Mouse (Mus musculus): Measurements from ENCODE around the gene Ppp3cb. TPM values are rescaled to one million over a fixed set of nuclear protein-coding genes. Genes with fewer than 3 reads are reported as not detected.
"Not testable (repeated sequence)": the region's sequence is repeated elsewhere in the genome, so short reads cannot be mapped to it uniquely, and the experiment has no call there.

The Ppp3cb gene
- 10 to 100 TPM; 66.2 to 94.4 (median 73.4) TPM for total RNA-seq (2022)

DNA sequence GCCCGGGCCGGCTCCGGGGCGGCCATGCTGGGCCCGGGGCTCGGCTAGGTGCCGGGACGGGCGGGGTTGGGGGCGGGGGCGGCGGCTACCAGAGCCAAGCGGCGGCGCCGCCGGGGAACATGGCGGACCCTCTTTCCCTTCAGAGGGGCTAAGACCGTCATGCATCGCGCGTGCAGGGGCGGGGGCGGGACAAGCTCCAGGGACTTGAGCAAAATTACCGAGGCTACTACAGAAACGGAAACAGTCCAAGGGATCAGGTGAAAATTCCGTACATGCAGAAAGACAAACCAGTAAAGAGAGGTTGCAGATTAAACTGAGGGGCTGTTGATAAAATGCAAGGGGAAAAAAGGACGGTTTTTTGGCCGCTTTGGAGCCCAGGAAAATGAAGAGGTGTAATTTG lies at the start of gene Ppp3cb:
Gene Ppp3cb, minus strand, starts transcription at position 159 of the 400 bp plus-strand sequence.
- DNase-seq, result peak; percentile 67

DNA sequence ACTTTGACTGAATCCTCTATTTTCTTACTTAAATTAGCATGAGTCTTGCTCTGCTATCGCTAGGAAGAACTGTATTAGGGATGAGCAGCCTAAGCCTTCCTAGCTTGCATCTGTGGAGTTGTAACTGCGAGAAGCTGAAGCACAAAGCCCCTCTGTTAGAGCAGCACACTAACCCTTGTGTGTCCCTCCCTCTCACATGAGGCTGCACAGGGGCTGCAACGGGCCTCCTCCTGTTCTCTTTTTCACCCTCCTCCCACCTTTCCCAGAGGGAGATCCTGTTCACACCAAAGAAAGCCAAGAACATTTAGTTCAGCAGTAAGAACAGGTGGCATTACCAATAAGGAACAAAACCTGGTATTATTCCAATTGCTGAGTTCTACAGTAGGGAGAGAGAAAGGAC lies 49.4 kb upstream of the Ppp3cb start:
- DNase-seq, result no peak

DNA sequence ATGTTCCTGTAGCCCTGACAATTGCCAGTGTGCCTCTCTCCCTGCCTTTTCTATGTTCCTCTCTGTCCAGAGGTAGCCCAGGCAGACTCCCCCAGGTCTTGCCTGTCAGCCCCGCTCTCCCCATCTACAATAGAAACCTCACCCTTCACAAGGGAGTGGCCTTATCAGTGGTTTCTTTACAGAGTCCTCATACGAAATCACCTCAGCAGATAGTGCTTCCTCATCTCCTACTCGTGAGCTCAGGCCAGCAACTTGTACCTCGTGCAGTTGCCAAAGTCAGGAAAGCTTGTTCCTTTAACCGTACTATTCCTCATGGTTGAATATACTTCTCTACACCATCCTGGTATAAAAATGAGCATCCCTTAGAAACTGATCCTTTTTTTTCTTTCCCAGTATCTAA lies 41.1 kb upstream of the Ppp3cb start:
- no peak for DNase-seq

DNA sequence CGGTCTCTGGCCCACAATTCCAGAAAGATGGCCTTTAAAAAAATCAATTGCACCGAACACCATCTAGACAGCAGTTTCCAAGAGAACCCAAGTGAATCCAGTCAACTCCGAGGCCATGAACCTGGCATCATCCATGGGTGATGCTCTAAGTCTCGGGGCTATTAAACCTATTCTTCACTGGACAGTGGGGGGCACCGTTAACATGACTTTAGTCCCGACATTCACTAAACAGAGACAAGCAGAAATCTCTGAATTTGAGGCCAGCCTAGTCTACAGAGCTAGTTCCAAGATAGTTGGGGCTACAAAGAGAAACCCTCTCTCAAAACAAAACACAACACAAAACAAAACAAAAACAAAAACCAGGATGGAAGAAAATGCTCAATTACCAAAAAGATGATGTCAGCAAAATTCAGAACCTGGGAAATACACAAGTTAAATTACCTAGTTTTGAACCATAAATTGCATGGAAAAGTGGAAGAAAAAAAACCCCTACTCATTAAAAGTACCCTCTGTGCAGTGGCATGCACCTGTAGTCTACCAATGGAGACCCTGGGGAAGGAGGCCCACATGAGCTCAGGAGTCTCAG lies 32.5 kb upstream of the Ppp3cb start:
- DNase-seq, result no peak

DNA sequence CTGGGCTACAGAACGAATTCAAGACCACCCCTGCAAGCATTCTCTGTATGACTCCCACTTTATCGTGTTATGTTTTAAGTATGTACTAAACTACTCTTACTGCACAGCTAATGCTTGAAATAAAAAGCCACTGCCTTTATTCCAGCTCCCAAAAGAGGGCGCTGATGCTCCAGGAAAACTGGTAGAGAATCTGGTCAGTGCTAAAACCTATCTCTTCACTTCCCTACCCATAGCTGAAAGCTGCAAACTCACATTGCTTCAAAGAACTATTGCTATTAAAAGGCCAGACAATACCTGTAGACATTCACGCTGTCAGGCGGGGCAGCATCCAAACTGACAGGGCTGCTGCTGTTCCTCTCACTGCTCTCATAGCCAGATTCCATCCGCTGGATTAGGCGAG lies 29.8 kb upstream of the Ppp3cb start:
- DNase-seq, result peak; percentile 53

DNA sequence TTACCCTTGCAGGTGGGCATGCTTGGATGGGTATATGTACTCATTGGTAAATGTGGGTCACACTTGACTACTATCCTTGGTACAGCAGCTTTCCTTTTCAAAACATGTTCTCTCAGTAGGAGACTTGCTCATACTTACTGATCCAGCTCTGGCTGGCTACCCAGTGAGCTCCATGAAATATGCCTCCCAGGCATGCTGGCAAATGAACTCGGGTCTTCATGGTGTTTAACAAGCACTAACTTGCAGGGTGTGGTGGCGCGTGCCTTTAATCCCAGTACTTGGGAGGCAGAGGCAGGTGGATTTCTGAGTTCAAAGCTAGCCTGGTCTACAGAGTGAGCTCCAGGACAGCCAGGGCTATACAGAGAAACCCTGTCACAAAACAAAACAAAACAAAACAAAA lies 26.8 kb upstream of the Ppp3cb start:
- DNase-seq, result not testable (repeated sequence)

DNA sequence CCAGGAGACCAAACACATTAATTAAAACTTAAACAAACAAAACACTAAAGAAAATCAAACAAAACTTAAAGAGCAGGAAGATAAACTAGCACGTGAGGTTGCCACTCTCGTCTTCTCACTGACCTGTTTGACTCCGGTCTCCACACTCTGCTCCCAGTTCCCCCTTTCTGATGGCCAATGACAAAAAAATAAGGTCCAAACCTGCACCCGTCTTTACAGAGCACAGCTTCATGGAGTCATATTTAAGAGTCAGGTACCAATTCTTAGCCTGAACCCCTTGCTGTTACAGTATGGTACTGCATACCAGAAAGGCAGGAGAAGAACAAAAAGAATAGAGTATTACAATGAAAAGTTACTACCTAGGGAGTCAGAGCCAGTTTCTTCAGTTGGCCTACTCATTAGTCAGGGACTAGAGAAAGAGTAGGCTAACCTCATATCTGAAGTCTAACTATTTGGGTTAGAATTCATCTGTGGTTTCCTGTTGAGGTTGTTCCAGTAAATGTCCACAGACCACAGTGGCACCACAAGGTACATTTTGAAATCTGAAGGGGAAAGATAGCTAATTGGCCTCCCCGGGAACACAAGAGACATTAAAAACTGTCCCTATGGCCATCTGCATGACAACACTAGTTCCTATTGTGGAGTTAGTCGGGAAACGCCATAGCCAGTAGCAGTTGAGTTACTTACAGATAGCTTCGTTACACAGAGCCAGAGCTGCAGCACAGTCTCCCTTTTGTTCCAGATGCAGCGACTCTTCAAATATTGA lies 19.1 kb upstream of the Ppp3cb start:
- DNase-seq, result no peak

DNA sequence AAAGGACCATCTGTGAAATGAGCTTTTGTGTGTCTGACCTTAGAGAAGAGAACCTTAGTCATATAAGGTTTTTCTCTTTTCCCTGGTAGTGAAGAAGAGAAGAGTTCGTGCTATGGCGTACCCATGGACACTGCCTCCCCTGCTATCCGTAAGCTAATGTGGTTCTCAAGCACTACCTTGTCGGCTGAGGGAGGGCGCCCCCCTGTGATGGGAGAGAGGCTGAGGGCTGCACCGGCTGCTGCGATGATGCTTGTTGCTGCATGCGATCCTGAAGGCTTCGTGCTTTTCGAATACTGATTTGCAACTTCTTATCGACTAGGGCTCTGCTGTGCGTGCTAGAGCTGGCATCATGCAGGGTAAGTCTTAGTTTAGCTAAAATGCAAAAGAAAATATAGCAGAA lies 18.3 kb upstream of the Ppp3cb start:
- no peak for DNase-seq

DNA sequence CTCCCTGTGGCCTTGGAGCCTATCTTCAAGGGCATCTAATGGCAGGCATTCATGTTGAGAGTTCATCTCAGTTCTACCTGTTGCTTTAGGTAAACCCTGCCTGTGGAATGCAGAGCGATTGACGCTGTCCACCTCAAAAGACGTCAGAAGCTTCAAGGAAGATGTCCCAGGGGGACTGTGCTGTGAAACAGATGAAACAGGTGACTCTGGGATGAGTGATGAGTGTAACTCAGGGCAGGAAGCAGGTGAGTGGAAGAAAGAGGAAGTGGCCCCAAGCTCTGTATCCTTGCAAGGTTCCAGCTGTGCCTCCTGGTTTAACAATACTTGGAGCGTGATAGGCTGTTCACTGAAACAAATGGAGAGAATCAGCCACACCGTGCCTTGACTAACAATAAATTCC lies 15.5 kb upstream of the Ppp3cb start:
- no peak for DNase-seq

DNA sequence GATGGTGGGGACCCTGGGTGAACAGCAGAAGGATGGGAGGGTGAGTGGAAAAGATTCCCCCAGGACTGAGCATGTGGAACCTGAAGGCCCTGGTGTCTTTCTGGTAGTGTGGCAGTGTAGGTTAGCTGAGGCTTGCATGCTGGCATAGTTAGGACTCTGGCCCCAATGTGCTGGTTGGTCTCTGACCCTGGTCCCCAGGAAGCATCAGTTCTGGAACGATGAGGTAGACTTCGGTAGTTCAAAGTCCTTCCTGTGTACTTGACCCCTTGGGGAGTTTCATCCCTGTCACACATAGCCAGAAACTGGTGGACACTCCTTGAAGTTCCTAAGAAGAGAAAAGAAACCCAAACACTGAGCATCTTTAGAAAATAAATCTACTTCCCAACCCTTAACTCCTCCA lies 3.8 kb upstream of the Ppp3cb start:
- no peak for DNase-seq

DNA sequence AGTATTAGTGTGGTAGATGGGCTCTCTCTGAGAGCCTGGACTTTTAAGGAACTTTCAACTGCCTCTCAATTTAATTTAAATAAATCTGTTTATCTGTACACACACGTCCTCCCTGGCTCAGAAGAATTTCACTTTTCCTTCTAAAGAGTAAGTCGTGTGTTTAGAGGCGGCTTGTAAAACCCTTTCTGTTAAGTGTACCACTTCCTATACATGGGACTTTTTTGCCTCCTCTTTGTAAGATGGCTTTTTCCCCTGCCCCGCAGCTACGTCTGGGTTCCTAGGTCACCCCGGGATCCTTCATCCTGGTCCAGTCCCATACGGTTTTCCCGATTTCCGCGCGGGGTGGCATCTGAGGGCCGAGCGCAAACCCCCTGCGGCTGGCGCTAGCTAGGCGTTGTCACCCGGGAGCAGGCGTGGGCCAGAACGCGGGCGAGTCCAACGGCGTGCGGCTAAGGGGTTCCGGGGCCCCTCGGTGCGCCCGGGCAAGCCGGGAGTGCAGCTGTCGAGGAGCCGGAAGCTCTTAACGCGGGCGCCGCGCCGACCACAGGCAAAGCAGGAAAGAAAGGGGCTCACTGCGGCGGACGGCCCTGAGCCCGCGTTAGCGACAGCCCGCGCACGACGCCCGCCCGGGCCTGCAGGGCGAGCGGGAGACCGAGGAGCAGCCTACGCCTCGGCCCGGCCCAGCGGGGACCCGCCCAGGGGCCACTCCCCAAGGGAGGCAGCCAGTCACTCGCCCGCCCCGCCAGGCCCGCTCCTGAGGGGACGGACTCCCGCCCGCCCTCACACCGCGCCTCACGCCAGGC lies 643 bp downstream of the Ppp3cb start:
- DNase-seq, result peak; percentile 90

DNA sequence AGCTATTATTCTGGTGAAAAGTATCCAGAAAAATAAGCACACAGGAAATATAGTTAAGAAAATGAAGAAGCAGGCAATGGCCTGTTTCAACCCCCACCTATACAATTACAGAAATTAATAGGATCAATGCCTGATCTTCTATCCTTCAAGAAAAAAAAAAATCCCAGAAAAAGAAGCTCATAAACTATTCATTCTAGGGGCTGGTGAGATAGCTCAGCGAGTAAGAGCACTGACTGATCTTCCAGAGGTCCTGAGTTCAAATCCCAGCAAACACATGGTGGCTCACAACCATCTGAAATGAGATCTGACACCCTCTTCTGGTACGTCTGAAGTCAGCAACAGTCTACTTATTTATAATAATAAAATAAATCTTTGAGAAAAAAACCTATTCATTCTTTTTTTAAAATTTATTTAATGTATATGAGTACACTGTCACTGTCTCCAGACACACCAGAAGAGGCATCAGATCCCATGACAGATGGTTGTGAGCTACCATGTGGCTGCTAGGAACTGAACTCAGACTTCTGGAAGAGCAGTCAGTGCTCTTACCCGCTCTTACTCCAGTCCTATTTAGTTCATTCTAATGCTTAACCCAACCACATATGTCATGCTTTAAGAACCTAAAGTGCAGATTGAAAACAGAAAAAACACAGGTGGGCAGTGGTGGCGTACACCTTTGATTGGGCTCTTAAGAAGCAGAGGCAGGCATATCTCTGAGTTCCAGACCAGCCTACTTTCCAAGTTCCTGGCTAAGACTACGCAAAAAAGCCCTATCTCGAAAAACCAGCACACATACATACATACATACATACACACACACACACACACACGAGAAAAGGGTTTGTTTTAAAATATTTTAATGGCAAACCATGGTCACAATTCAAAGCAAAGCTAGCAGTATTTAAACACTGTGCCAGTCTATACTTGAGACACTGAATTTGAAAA lies 1.6 kb downstream of the Ppp3cb start:
- no peak for DNase-seq

DNA sequence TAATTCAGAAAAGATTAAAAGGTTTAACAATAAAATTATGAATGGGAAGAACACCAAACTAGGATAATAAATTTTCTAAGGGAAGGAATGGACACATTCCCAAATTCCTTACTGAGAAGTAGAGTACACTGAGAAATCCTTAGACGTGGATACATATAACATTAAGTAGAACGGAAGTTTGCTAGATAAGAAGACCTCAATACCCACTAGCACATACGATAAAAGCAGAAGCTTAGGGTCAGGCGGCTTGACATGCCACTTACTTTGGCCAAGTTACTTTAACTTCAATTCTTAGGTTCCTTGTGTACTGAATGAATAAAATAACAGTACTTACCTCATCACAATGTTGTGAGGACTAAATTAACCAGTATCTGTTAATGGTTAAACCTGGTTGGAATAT lies 16.7 kb downstream of the Ppp3cb start:
- no peak for DNase-seq

DNA sequence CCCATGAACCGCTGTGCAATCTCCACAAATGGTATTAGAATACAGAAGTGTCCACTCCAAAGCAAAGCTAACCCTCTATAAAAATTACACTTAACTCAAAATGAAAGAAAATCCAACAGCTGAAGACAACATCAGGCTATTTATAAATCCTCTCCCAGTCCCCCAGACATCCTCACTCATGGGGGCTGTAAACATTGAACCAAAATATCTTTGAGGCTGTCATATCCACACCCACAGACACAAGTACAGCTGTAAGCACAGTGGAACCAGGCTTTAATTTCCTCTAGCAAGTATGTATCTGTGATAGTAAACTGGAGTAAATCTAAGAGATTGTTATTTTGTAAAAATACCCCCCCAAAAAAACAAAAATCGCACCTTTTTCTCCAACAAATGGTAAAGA lies 26.2 kb downstream of the Ppp3cb start:
- no peak for DNase-seq

DNA sequence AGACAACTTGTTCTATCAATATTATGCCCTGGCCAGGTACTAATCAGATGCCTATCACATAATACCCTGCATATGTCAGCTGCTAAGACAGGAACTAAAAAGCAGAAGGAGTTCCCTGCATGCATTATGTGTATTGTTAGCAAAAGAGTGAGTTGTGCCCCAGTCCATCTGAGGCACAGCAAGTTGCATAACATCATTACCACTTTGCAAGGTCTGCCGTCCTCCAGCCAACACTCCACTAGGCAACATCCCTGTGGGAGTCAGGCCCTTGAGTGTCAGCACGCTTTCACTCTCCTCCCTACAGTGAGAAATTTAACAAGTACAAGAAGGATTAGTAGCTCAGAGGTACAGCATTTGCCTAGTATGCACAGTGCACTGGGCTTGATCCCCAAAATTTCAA lies 37.9 kb downstream of the Ppp3cb start:
- DNase-seq, result no peak

DNA sequence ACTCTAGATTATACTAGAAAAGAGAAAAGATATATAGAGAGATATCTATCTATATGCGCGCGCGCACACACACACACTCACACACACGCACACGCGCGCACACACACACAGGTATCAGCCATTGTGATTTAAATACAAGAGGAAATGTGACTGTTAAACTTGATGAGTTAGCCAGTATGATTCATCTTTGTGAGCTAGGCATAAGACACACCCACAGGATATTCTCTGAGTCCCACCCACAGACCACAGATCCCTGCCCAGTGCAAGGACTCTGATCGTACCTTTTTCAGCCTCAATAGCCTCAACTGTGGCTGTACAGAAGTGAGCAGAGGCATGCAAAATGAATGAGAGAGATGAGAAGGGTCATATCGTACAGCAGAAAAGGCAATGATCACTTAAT lies 43.4 kb downstream of the Ppp3cb start:
- DNase-seq, result no peak

DNA sequence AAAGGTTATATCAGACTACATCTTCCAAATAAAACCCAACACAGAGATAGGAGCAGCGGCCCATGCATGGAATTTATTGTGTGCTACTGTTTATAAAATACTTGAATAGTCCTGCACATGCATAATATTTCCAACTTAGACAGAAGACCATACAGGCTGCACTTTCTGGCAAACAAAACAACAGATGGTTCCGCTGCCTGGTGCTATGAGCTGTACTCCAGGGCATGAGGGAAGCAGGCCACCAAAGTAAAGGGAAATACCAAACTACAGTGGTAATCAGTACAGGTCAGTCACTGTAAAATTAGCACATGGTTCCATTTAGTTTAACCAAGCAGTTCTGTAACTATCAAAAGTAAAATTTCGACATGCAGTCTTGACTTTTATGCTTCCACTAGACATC lies 46.4 kb downstream of the Ppp3cb start:
- DNase-seq, result no peak

DNA sequence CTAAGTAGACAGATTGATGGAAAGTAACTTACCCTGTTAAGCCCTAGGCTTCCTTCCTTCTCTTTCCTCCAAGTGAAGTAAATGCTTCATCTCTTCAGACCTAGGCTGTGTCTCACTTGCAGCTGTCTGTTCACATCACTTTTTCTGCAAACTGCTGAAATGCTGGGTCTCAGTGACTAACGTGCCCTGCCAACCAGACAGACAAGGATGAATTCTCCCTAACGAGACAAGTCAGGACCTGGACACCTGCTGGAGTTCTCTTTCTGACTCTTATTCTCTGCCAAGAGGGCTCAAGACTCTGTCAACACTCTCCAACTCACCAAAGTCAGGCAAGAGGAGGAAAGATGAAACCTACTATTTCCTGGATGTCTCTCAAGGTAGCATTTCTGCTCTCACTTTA lies 49.8 kb downstream of the Ppp3cb start, which contains the start of gene Mss51:
Gene Mss51, minus strand, starts transcription at position 299 of the 400 bp plus-strand sequence.
- no peak for DNase-seq

DNA sequence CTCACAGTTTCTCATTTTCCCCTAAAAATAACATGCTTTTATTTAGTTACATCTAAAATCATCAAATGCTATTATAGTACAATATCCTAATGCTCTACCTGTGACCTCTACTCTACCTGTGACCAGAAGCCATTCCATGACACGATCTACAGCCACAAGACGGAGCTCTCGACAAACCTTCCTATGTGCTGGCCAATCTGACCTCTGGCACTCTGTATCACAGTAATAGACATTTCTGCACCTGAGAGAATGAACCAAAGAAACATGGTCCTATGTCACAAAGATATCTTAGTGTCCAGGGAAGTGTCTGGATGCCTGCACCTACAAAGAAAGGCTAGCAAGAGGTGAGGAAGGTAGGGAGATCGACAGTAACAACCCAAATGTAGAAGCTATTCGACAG lies 60.3 kb downstream of the Ppp3cb start:
- DNase-seq, result no peak

DNA sequence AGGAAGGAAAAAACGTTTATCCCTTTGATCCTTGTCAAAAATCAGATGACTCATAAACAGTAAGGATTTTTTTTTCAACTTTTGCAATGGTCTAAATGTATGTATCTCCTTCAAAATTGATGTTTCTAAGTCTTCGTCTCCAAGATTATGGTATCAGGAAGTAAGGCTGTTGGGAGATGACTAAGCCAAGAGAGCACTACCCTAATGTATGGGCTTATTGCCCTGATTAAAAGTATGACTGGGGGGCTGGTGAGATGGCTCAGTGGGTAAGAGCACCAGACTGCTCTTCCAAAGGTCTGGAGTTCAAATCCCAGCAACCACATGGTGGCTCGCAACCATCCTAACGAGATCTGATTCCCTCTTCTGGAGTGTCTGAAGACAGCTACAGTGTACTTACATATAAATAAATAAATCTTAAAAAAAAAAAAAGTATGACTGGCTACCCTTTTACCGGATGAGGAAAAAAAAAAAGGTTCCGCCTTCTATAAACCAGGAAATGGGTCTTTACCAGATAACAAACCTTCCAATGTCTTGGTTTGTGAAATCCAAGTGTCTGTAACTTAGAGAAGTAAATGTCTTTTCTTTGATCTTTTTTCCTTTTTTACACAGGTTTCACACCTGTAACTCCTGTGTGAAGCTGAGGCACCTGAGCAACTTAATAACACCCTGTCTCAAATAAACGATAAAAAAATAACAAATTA lies 64.2 kb downstream of the Ppp3cb start:
- no peak for DNase-seq

DNA sequence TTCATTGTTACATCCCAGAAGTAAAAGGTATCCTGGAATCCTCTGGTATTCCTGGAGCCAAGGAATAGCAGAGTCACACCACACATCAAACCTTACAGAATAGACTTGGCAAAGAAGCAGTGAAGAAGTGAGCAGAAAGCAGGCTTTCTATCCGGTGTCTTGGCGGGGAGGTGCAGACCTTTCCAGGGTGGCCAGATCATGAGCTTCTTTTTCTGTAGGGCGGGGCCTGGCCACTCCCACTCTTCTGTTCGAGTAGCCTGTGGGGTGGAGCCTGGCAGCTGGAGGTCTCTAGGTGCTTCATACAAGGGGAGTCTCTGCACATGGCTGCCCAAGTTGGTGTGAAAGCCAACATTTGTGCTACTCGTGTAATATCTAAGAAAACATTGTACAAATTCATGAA lies 65.2 kb downstream of the Ppp3cb start:
- DNase-seq, result no peak

DNA sequence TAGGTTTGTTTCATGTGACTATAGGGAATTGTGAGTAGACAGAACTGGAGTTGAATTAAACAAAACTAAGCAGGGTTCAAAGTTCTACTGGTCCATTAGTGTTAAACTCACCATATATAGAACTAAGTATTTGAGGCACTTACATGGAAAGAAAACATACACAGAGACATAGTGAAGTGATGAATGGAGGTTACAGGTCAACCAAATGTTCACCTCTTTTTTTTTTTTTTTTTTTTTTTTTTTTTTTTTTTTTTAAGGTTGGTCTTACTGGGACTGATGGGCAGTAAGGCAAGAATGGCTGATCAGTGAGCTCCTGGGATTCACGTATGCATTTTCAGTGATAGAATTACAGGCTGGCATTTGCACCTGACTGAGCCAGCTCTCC lies 66.2 kb downstream of the Ppp3cb start:
- no peak for DNase-seq

All from adrenal gland, adult 8-10 months (tissue).